Mouse (Mus musculus) cerebral cortex, adult 2 months (tissue): ENCODE data around the gene Twnk.

Experiments
- WGBS: fragments of 180-500 bp; shearing (Covaris S2); methylation state at CpG from one replicate; pipeline ENCODE4 v1.1.7; 2018; 5-methylcytosine and 5-hydroxymethylcytosine counted together

Gene Twnk

GRCm38 (mm10) chr19:45002301-45002700 is 3.2 kb upstream of the Twnk start:
- 54% methylated on average over 3 of the region's 3 CpGs for WGBS

- 85% methylated on average over 7 of the region's 7 CpGs for WGBS
Measured at GRCm38 (mm10) chr19:45003740-45004516, 1.5 kb upstream of the Twnk start.

- under 1% methylated on average over 82 of the region's 82 CpGs for WGBS
Measured at GRCm38 (mm10) chr19:45005957-45006712, 672 bp downstream of the Twnk start, which contains the start of gene Mrpl43. Gene Mrpl43, minus strand, starts transcription at chr19:45006442.

- WGBS = 19% methylated on average over 17 of the region's 17 CpGs
Measured at GRCm38 (mm10) chr19:45007021-45007420, 1.6 kb downstream of the Twnk start.

- WGBS = 88% methylated on average over 20 of the region's 20 CpGs
Measured at GRCm38 (mm10) chr19:45007425-45008191, 2.1 kb downstream of the Twnk start.

GRCm38 (mm10) chr19:45010646-45011045 is 5.2 kb downstream of the Twnk start:
- 91% methylated on average over 4 of the region's 4 CpGs for WGBS

GRCm38 (mm10) chr19:45012219-45012618 is 6.8 kb downstream of the Twnk start:
- WGBS = 75% methylated on average over 8 of the region's 8 CpGs

- WGBS = 26% methylated on average over 6 of the region's 6 CpGs
Measured at GRCm38 (mm10) chr19:45012636-45013035, 7.2 kb downstream of the Twnk start.

- 55% methylated on average over 6 of the region's 6 CpGs for WGBS
Measured at GRCm38 (mm10) chr19:45013581-45014225, 8.2 kb downstream of the Twnk start.

GRCm38 (mm10) chr19:45014335-45014971 is 9.0 kb downstream of the Twnk start, which contains the start of gene Lzts2:
Gene Lzts2, plus strand, starts transcription at chr19:45014414.
- WGBS = 31% methylated on average over 10 of the region's 10 CpGs

GRCm38 (mm10) chr19:45014981-45015402 is 9.5 kb downstream of the Twnk start:
- 2% methylated on average over 25 of the region's 25 CpGs for WGBS

- WGBS = under 1% methylated on average over 34 of the region's 34 CpGs
Measured at GRCm38 (mm10) chr19:45015518-45016281, 10.2 kb downstream of the Twnk start.

GRCm38 (mm10) chr19:45016341-45017215 is 11.1 kb downstream of the Twnk start:
- WGBS = 1% methylated on average over 17 of the region's 18 CpGs

- under 1% methylated on average over 26 of the region's 27 CpGs for WGBS
Measured at GRCm38 (mm10) chr19:45017216-45017771, 11.8 kb downstream of the Twnk start.

GRCm38 (mm10) chr19:45017909-45018308 is 12.4 kb downstream of the Twnk start:
- 1% methylated on average over 47 of the region's 48 CpGs for WGBS

GRCm38 (mm10) chr19:45018351-45018831 is 12.9 kb downstream of the Twnk start:
- 3% methylated on average over 13 of the region's 13 CpGs for WGBS

GRCm38 (mm10) chr19:45020348-45020747 is 14.9 kb downstream of the Twnk start:
- WGBS = 63% methylated on average over 6 of the region's 6 CpGs

- WGBS = 82% methylated on average over 15 of the region's 15 CpGs
Measured at GRCm38 (mm10) chr19:45021362-45021761, 15.9 kb downstream of the Twnk start.

- 86% methylated on average over 11 of the region's 11 CpGs for WGBS
Measured at GRCm38 (mm10) chr19:45023993-45024392, 18.5 kb downstream of the Twnk start.
